Mouse (Mus musculus): ENCODE data around the gene Gpbp1l1.
A peak's percentile ranks its signal among the peaks of the same experiment; 100 is the strongest.

Gpbp1l1 gene

DNA sequence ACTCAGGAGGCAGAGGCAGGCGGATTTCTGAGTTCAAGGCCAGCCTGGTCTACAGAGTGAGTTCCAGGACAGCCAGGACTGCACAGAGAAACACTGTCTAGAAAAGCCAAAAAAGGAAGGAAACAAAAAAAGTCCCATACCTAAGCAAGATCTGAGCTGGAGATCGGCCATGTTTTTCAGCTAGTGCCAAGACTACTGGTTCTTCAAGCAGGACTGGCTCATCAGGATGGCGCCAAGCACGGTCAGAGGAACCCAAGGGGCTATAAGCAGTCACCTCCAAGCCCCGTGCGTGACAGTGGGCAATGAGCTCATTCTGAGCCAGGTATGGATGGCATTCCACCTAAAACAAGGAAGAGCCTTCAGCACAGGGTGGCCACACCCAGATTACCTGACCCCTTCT is 81.4 kb downstream of the Gpbp1l1 start:
- peak in 1 of 2 experiments; percentile 44 for DNase-seq

DNA sequence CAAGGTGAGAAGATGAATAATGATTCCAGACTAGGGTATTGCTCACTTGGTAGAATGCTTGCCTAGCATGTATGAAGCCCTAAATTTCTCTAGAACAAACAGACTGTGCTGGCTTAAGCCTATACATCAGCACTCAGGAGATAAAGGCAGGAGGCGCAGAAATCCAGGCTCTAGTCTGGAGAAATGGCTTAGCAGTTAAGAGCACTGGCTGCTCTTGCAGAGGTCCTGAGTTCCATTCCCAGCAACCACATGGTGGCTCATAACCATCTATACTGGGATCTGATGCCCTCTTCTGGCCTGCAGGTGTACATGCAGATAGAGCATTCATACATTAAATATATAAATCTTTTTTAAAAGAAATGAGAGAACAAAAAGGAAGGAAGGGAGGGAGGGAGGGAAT is 84.6 kb downstream of the Gpbp1l1 start:
- no peak for DNase-seq
